Mouse (Mus musculus): ENCODE results near the gene Vmn2r63.
"Not testable (repeated sequence)": the region's sequence is repeated elsewhere in the genome, so short reads cannot be mapped to it uniquely, and the experiment has no call there.

Vmn2r63 gene

GRCm38 (mm10) chr7:42933722-42934121, at the start of gene Vmn2r63:
Gene Vmn2r63, minus strand, starts transcription at chr7:42933822.
- in situ Hi-C loops (cut with MboI; ENCODE audit: unreplicated experiment in 2 of 2) = not testable (repeated sequence)

DNA sequence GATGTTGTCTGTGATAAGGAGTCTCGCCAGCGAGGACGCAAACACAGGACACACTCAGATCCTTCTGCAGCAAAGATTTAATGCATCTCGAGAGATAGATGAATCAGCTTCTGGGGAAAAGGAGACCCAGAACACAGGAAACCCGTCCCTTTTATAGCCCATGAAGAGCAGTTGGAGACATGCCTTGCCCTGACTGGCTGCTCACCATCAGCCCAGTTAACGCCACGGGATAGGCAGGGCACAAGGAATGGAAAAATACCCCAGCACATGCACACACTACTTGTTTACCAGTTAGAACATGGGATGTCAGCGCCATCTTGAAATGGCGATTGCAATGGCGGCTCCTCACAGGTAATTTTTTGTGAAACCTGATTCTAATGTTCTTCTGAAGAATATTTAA, 47.1 kb upstream of the Vmn2r63 start:
- in situ Hi-C loops (cut with MboI; ENCODE audit: unreplicated experiment in 2 of 2) = loop anchor here (10.0 to 25.0 kb wide), 5 partner anchors 407 to 1393 kb away; partner anchors contain the start of genes 2610021A01Rik (in 1 of the 2), Siglecg (in 1 of the 2) and Vsig10l (in 1 of the 2)

DNA sequence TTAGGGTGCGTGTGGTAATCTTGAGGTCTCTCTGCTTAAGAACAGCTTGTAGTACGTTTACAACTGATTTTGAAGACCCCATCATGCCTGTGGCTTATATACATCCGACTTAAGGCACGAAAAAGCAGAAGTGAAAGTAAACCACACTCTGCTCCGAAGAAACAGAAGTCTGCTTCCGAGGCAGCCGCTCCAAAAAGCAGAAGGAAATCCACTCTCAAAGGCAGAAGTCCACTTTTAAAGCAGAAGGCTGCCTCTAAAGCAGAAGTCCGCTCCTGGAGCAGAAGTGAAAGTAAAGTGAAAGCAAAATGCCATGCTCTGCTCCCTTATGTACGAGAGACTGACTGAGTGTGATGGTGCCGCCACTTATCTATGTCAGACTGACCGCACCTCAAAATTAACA, 46.5 kb upstream of the Vmn2r63 start:
- in situ Hi-C loops (cut with MboI; ENCODE audit: unreplicated experiment in 2 of 2) = loop anchor here (10.0 to 25.0 kb wide), 5 partner anchors 407 to 1393 kb away; partner anchors contain the start of genes 2610021A01Rik (in 1 of the 2), Siglecg (in 1 of the 2) and Vsig10l (in 1 of the 2)

DNA sequence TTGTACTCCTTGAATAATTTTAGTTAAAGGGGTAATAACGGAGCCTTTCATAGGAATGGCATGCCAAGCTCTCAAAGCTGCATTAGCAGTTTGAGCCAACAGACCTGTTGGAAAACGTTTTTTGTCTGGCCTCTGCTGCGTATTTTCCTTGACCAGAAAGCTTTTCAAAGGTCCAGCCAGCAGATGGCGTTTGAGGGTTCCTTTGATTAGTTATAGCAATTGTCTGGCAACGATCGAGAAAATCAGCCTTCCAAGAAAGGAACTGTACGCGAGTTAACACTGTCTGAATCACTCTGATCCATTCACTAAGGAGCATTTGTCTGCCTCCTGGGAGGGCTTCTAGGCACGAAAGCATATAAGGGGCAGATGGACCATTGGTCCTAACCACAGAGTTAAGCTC, 31.6 kb upstream of the Vmn2r63 start:
- in situ Hi-C loops (cut with MboI; ENCODE audit: unreplicated experiment in 2 of 2) = no loop called here

- in situ Hi-C loops (cut with MboI; ENCODE audit: unreplicated experiment in 2 of 2) = not testable (repeated sequence)
Measured at GRCm38 (mm10) chr7:42898067-42898466, 35.6 kb downstream of the Vmn2r63 start.

DNA sequence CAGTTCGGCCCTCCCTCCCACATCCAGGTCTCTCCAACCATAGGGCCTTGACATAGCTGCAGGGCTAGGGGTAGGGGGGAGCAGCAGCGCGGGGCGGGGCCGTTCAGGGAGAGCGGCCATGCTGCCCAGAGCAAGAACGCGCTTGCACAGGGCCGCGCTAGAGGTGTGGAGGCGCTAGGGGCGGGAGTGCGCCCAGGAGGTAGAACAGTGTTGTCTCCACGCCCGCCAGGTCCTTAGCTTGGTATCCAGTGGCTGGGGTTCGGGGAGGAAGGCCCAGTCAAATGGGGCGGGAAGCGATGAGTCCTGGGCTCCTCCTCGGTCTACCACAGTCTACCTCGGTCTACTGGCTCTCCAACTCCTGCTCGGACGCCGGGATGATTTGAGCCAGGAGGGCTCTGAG, 55.5 kb downstream of the Vmn2r63 start:
- in situ Hi-C loops (cut with MboI; ENCODE audit: unreplicated experiment in 2 of 2) = no loop called here

GRCm38 (mm10) chr7:42866801-42867458, 66.7 kb downstream of the Vmn2r63 start, which contains the start of gene Gm2381:
Gene Gm2381, minus strand, starts transcription at chr7:42867234.
- in situ Hi-C loops (cut with MboI; ENCODE audit: unreplicated experiment in 2 of 2) = not testable (repeated sequence)
